Mouse (Mus musculus) cerebellum, adult 2 months (tissue): ENCODE data around the gene Ephx1.

Experiments used
- CTCF ChIP-seq: fragments of 200-500 bp; IDR thresholded peaks from 2 replicates; pipeline ENCODE4 v1.5.1; 2011; ENCODE audit warnings: low read depth, mild to moderate bottlenecking, control low read depth, low read length, moderate library complexity, borderline replicate concordance; ENCODE audit not compliant: insufficient read depth
- POLR2A ChIP-seq: fragments of 200-500 bp; IDR thresholded peaks from 2 replicates; pipeline ENCODE4 v1.6.1; 2011; ENCODE audit warnings: low read length, control low read depth, borderline replicate concordance; ENCODE audit not compliant: insufficient read depth

- TF ChIP-seq CTCF, result no peak
- no peak for TF ChIP-seq POLR2A
Observed at GRCm38 (mm10) chr1:180972941-180973340, 47.8 kb downstream of the Ephx1 start.
